Mouse (Mus musculus): ENCODE measurements around the gene Sertad3. TPM values are rescaled to one million over a fixed set of nuclear protein-coding genes. Genes with fewer than 3 reads are reported as not detected.

Sertad3 gene
- polyA plus RNA-seq, 1 experiment from 2014 or later: 23.0 TPM

Other genes starting within 250 kb of the Sertad3 start
- gene Itpkc, start 245.1 kb upstream of the Sertad3 start, polyA plus RNA-seq (2014; fragmentation: Nextera tagmentation; extraction: Ambion mirVana): 6.6 and 8.1 TPM in 2 replicates
- 15.1 and 18.1 TPM in 2 replicates for gene Coq8b, start 240.7 kb upstream of the Sertad3 start, polyA plus RNA-seq (2014; fragmentation: Nextera tagmentation; extraction: Ambion mirVana)
- gene Numbl, start 215.3 kb upstream of the Sertad3 start, polyA plus RNA-seq (2014; fragmentation: Nextera tagmentation; extraction: Ambion mirVana): 19.1 and 20.1 TPM in 2 replicates
- gene Ltbp4, start 136.1 kb upstream of the Sertad3 start, polyA plus RNA-seq (2014; fragmentation: Nextera tagmentation; extraction: Ambion mirVana): 11.9 and 13.0 TPM in 2 replicates
- 64.3 and 67.6 TPM in 2 replicates for gene Shkbp1, start 117.7 kb upstream of the Sertad3 start, polyA plus RNA-seq (2014; fragmentation: Nextera tagmentation; extraction: Ambion mirVana)
- gene Gm20479, start 116.3 kb upstream of the Sertad3 start, polyA plus RNA-seq (2014; fragmentation: Nextera tagmentation; extraction: Ambion mirVana): not detected in 2 replicates
- gene Sptbn4, start 26.1 kb upstream of the Sertad3 start, polyA plus RNA-seq (2014; fragmentation: Nextera tagmentation; extraction: Ambion mirVana): 0.19 and 0.28 TPM in 2 replicates
- 34.4 and 38.0 TPM in 2 replicates for gene Blvrb, start 25.8 kb upstream of the Sertad3 start, polyA plus RNA-seq (2014; fragmentation: Nextera tagmentation; extraction: Ambion mirVana)
- 16.3 and 18.2 TPM in 2 replicates for gene Sertad1, start 13.1 kb downstream of the Sertad3 start, polyA plus RNA-seq (2014; fragmentation: Nextera tagmentation; extraction: Ambion mirVana)
- 1.2 and 1.3 TPM in 2 replicates for gene Prx, start 25.6 kb downstream of the Sertad3 start, polyA plus RNA-seq (2014; fragmentation: Nextera tagmentation; extraction: Ambion mirVana)
- 0.52 and 0.93 TPM in 2 replicates for gene Hipk4, start 49.5 kb downstream of the Sertad3 start, polyA plus RNA-seq (2014; fragmentation: Nextera tagmentation; extraction: Ambion mirVana)
- gene Pld3, start 79.5 kb downstream of the Sertad3 start, polyA plus RNA-seq (2014; fragmentation: Nextera tagmentation; extraction: Ambion mirVana): 52.1 and 56.4 TPM in 2 replicates
- 34.0 and 34.1 TPM in 2 replicates for gene 2310022A10Rik, start 79.5 kb downstream of the Sertad3 start, polyA plus RNA-seq (2014; fragmentation: Nextera tagmentation; extraction: Ambion mirVana)
- 72.3 and 75.2 TPM in 2 replicates for gene Akt2, start 117.8 kb downstream of the Sertad3 start, polyA plus RNA-seq (2014; fragmentation: Nextera tagmentation; extraction: Ambion mirVana)
- gene Ttc9b, start 180.1 kb downstream of the Sertad3 start, polyA plus RNA-seq (2014; fragmentation: Nextera tagmentation; extraction: Ambion mirVana): 12.6 and 13.9 TPM in 2 replicates
- 10.3 and 12.5 TPM in 2 replicates for gene Map3k10, start 200.8 kb downstream of the Sertad3 start, polyA plus RNA-seq (2014; fragmentation: Nextera tagmentation; extraction: Ambion mirVana)
- gene Zfp607b, start 215.6 kb downstream of the Sertad3 start, polyA plus RNA-seq (2014; fragmentation: Nextera tagmentation; extraction: Ambion mirVana): 7.8 and 10.3 TPM in 2 replicates